Mouse (Mus musculus) MEL (cell line): Measurements from ENCODE around the gene Map3k3.

Experiments
- BHLHE40 ChIP-seq: IDR thresholded peaks from 2 replicates; pipeline ENCODE4 v1.6.1; 2012; ENCODE audit warnings: low read depth, mild to moderate bottlenecking, inconsistent platforms, low read length, improper control_type of control experiment, borderline replicate concordance
- CTCF ChIP-seq, 3 experiments: IDR thresholded peaks in 2 of 3; conservative IDR thresholded peaks in 1 of 3; 2 replicates each; pipeline ENCODE4 v1.5.1; 2011 to 2012; ENCODE audit warnings: low read length in 3 of 3, low read depth in 2 of 3, mild to moderate bottlenecking in 2 of 3, improper control_type of control experiment in 1 of 3, inconsistent platforms in 1 of 3, mixed read lengths in 1 of 3, moderate library complexity in 1 of 3; ENCODE audit not compliant: control insufficient read depth in 1 of 3, insufficient read depth in 1 of 3, poor library complexity in 1 of 3, severe bottlenecking in 1 of 3
- ETS1 ChIP-seq: IDR thresholded peaks from 2 replicates; pipeline ENCODE4 v1.6.1; 2012; ENCODE audit warnings: low read depth, mild to moderate bottlenecking, inconsistent platforms, low read length, improper control_type of control experiment, moderate library complexity
- JUND ChIP-seq: IDR thresholded peaks from 2 replicates; pipeline ENCODE4 v1.6.1; 2011; ENCODE audit warnings: low read depth, mild to moderate bottlenecking, improper control_type of control experiment, low read length
- MAX ChIP-seq: IDR thresholded peaks from 2 replicates; pipeline ENCODE4 v1.6.1; 2011; ENCODE audit warnings: low read length, improper control_type of control experiment
- POLR2A ChIP-seq, 2 experiments: IDR thresholded peaks; 2 replicates each; pipeline ENCODE4 v1.6.1; 2011 to 2012; ENCODE audit warnings: low read length in 2 of 2, mild to moderate bottlenecking in 2 of 2, control low read depth in 1 of 2, improper control_type of control experiment in 1 of 2, low read depth in 1 of 2, moderate library complexity in 1 of 2; ENCODE audit not compliant: control insufficient read depth in 1 of 2, insufficient read depth in 1 of 2, poor library complexity in 1 of 2
- RAD21 ChIP-seq: IDR thresholded peaks from 2 replicates; pipeline ENCODE4 v1.6.1; 2011; ENCODE audit warnings: mild to moderate bottlenecking, low read depth, low read length, improper control_type of control experiment
- TCF12 ChIP-seq: IDR thresholded peaks from 2 replicates; pipeline ENCODE4 v1.6.1; 2014; ENCODE audit warnings: low read depth, mild to moderate bottlenecking, inconsistent platforms, low read length, improper control_type of control experiment, moderate library complexity
- USF1 ChIP-seq: IDR thresholded peaks from 2 replicates; pipeline ENCODE4 v1.6.1; 2014; ENCODE audit warnings: low read depth, mild to moderate bottlenecking, inconsistent platforms, low read length, improper control_type of control experiment, moderate library complexity
- ZMIZ1 ChIP-seq: IDR thresholded peaks from 2 replicates; pipeline ENCODE4 v1.6.1; 2012; ENCODE audit warnings: low read depth, mild to moderate bottlenecking, inconsistent platforms, low read length, improper control_type of control experiment, moderate library complexity

- TF ChIP-seq RAD21 (no peak), USF1 (no peak), JUND (no peak), ETS1 (no peak), BHLHE40 (no peak), CTCF (IDR thresholded peaks at IDR 0.05 in 2 of 3, conservative IDR thresholded peaks at IDR 0.05 in 1 of 3; ENCODE audit: control insufficient read depth in 1 of 3, insufficient read depth in 1 of 3, low read depth in 2 of 3, low read length in 3 of 3, poor library complexity in 1 of 3, severe bottlenecking in 1 of 3) (no peak), POLR2A (IDR thresholded peaks at IDR 0.05; ENCODE audit: control insufficient read depth in 1 of 2, insufficient read depth in 1 of 2, low read depth in 1 of 2, low read length in 2 of 2, poor library complexity in 1 of 2) (no peak), MAX (no peak), TCF12 (no peak), ZMIZ1 (no peak)
Measured at GRCm38 (mm10) chr11:106055341-106055740, 29.1 kb upstream of the Map3k3 start.
